13 mouse cellular contexts compared by ENCODE assay signal in the genomic region with DNA sequence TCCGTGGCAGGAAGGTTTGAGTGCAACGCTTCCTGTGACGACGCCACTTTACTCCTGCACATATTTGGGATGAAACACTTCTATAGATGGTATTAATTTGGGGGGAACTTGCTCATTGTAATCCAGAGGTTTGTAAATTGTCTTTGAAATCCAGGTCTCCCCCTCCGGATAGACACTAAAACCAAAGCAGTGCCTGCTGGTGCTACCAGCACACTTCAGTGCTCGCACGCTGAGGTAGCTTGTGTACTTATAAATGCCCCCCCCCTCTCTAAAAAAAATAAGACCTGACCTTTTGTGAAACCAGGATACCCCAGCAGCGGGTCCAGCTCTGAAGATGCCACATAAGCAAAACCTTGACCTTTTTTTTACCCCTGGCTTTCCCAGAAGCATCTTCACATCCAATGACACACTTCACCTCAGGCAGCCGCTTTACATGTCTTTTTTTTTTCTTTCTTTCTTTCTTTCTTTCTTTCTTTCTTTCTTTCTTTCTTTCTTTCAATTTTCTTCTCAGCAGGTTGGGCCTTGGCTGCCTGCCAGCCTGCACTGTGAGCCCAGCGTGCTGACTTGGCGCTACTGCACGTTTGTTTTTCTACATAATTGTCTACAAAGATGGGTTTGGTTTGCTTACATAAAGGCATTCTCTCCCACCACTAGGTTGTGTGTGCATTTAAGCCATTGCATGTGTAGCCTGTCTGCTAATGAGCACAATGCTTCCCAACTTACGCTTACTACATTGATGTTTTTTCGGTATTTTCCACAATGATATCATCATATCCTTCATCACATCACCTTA.
DNase-seq lines count a peak whose midpoint lies in the region; ATAC-seq and TF ChIP-seq lines count a peak whose summit lies in the region.
"Had no signal": no experiment of that assay in that cellular context is flagged by ENCODE, and none has a peak within 500 bp of the region (broad histone marks: within the 10 kb centered on the region; RNA-seq: fewer than 3 reads in every experiment).

No protein-coding gene starts in this region.

- no peak overlapping the region for H3K4me3 ChIP-seq in hindbrain, embryonic 11.5 days (ENCODE audit: low read depth, low read length)
- H3K4me3 ChIP-seq in hindbrain, embryonic 12.5 days = no peak overlapping the region
- H3K4me3 ChIP-seq in neural tube, embryonic 13.5 days = no peak overlapping the region
- H3K4me3 ChIP-seq in forebrain, embryonic 16.5 days (replicated peaks; ENCODE audit: low read length) = no peak overlapping the region
- H3K4me3 ChIP-seq in midbrain, postnatal 0 days (ENCODE audit: low read depth, low read length) = no peak overlapping the region
- no peak overlapping the region for H3K4me3 ChIP-seq in intestine, postnatal 0 days (ENCODE audit: low read depth, low read length)

- 76% methylated on average over 14 of the region's 14 CpGs for WGBS in hindbrain, embryonic 11.5 days
- WGBS in hindbrain, embryonic 12.5 days = 65% methylated on average over 14 of the region's 14 CpGs
- 65% methylated on average over 14 of the region's 14 CpGs for WGBS in neural tube, embryonic 13.5 days
- 39% methylated on average over 14 of the region's 14 CpGs for WGBS in forebrain, embryonic 16.5 days
- WGBS in midbrain, postnatal 0 days = 57% methylated on average over 14 of the region's 14 CpGs
- 74% methylated on average over 14 of the region's 14 CpGs for WGBS in intestine, postnatal 0 days

- intact Hi-C loops in heart, postnatal 14 days (cut with DNase I) = no loop called here

- no peak overlapping the region for H3K9ac ChIP-seq in hindbrain, embryonic 11.5 days (ENCODE audit: low read depth, low read length)
- H3K9ac ChIP-seq in hindbrain, embryonic 12.5 days = no peak overlapping the region
- no peak overlapping the region for H3K9ac ChIP-seq in neural tube, embryonic 13.5 days
- no peak overlapping the region for H3K9ac ChIP-seq in forebrain, embryonic 16.5 days (replicated peaks; ENCODE audit: low read depth, low read length)
- no peak overlapping the region for H3K9ac ChIP-seq in midbrain, postnatal 0 days (replicated peaks; ENCODE audit: low read length, poor library complexity, severe bottlenecking)
- no peak overlapping the region for H3K9ac ChIP-seq in intestine, postnatal 0 days (ENCODE audit: low read depth, low read length)

- no peak overlapping the region for H3K4me2 ChIP-seq in hindbrain, embryonic 11.5 days (replicated peaks; ENCODE audit: low read depth, low read length)
- H3K4me2 ChIP-seq in hindbrain, embryonic 12.5 days (replicated peaks) = no peak overlapping the region
- H3K4me2 ChIP-seq in neural tube, embryonic 13.5 days = no peak overlapping the region
- H3K4me2 ChIP-seq in forebrain, embryonic 16.5 days (ENCODE audit: low read length) = peak overlapping the region; percentile 11
- no peak overlapping the region for H3K4me2 ChIP-seq in midbrain, postnatal 0 days (ENCODE audit: low read depth, low read length, poor library complexity, severe bottlenecking)
- H3K4me2 ChIP-seq in intestine, postnatal 0 days (replicated peaks; ENCODE audit: low read depth) = no peak overlapping the region

- ATAC-seq in hindbrain, embryonic 11.5 days (ENCODE audit: low FRiP score) = peak; percentile 33; the same call in 1 of the 2 replicates
- ATAC-seq in hindbrain, embryonic 12.5 days (ENCODE audit: low FRiP score) = no peak
- 0 out of 2 replicates have a peak, but pooled peaks have one; percentile 27 for ATAC-seq in neural tube, embryonic 13.5 days (ENCODE audit: low read depth)
- peak; percentile 58 for ATAC-seq in forebrain, embryonic 16.5 days
- 0 out of 2 replicates have a peak, but pooled peaks have one; percentile 31 for ATAC-seq in midbrain, postnatal 0 days (ENCODE audit: low FRiP score)
- no peak for ATAC-seq in intestine, postnatal 0 days

- DNase-seq in hindbrain, embryonic 11.5 days (ENCODE audit: low spot score) = peak; percentile 11
- DNase-seq in neural tube, embryonic 10.5 days (ENCODE audit: extremely low spot score, low spot score) = no peak
- peak; percentile 59 for DNase-seq in midbrain, postnatal 0 days (ENCODE audit: low spot score)
- DNase-seq in heart, postnatal 14 days = no peak
- DNase-seq: cerebellum, adult 11 months; embryo, embryonic 11 days; kidney, adult 9 months; lung, postnatal 36 days; thymus, postnatal 36 days had no signal

- 0 out of 2 replicates have a peak, but pooled peaks have one; percentile 18 for TF ChIP-seq CTCF in midbrain, postnatal 0 days (IDR thresholded peaks at IDR 0.05)
- no peak for TF ChIP-seq CTCF in intestine, postnatal 0 days (IDR thresholded peaks at IDR 0.05; ENCODE audit: low read depth)

- H3K4me1 ChIP-seq in hindbrain, embryonic 11.5 days (replicated peaks; ENCODE audit: control insufficient read depth, insufficient read depth, low read length) = no peaks in the 10 kb centered on the region
- H3K4me1 ChIP-seq in hindbrain, embryonic 12.5 days = 0 out of 2 replicates have a peak, but pooled peaks cover 2% of the 10 kb centered on the region
- H3K4me1 ChIP-seq in neural tube, embryonic 13.5 days (replicated peaks) = peaks cover 8% of the 10 kb centered on the region; the same call in 1 of the 2 replicates
- H3K4me1 ChIP-seq in forebrain, embryonic 16.5 days (replicated peaks; ENCODE audit: control insufficient read depth, insufficient read depth, low read length) = peaks cover 3% of the 10 kb centered on the region
- no peaks in the 10 kb centered on the region for H3K4me1 ChIP-seq in midbrain, postnatal 0 days (ENCODE audit: insufficient read depth, low read length)
- H3K4me1 ChIP-seq in intestine, postnatal 0 days (replicated peaks; ENCODE audit: control insufficient read depth, insufficient read depth, low read length) = no peaks in the 10 kb centered on the region

- H3K9me3 ChIP-seq in hindbrain, embryonic 11.5 days (ENCODE audit: control insufficient read depth, low read length) = no peaks in the 10 kb centered on the region
- no peaks in the 10 kb centered on the region for H3K9me3 ChIP-seq in hindbrain, embryonic 12.5 days (replicated peaks)
- no peaks in the 10 kb centered on the region for H3K9me3 ChIP-seq in neural tube, embryonic 13.5 days
- no peaks in the 10 kb centered on the region for H3K9me3 ChIP-seq in forebrain, embryonic 16.5 days (ENCODE audit: control insufficient read depth, low read length)
- H3K9me3 ChIP-seq in midbrain, postnatal 0 days (ENCODE audit: low read length) = no peaks in the 10 kb centered on the region
- no peaks in the 10 kb centered on the region for H3K9me3 ChIP-seq in intestine, postnatal 0 days (ENCODE audit: control insufficient read depth)

- no peaks in the 10 kb centered on the region for H3K36me3 ChIP-seq in hindbrain, embryonic 11.5 days (ENCODE audit: control insufficient read depth, insufficient read depth, low read length)
- H3K36me3 ChIP-seq in hindbrain, embryonic 12.5 days = no peaks in the 10 kb centered on the region
- no peaks in the 10 kb centered on the region for H3K36me3 ChIP-seq in neural tube, embryonic 13.5 days
- no peaks in the 10 kb centered on the region for H3K36me3 ChIP-seq in forebrain, embryonic 16.5 days (ENCODE audit: control insufficient read depth, insufficient read depth)
- no peaks in the 10 kb centered on the region for H3K36me3 ChIP-seq in midbrain, postnatal 0 days (ENCODE audit: insufficient read depth, low read length)
- no peaks in the 10 kb centered on the region for H3K36me3 ChIP-seq in intestine, postnatal 0 days (ENCODE audit: control insufficient read depth, insufficient read depth)

- H3K27me3 ChIP-seq in hindbrain, embryonic 11.5 days (ENCODE audit: control insufficient read depth, insufficient read depth, low read length) = no peaks in the 10 kb centered on the region
- no peaks in the 10 kb centered on the region for H3K27me3 ChIP-seq in hindbrain, embryonic 12.5 days
- H3K27me3 ChIP-seq in neural tube, embryonic 13.5 days = no peaks in the 10 kb centered on the region
- H3K27me3 ChIP-seq in forebrain, embryonic 16.5 days (replicated peaks; ENCODE audit: control insufficient read depth, insufficient read depth, low read length) = no peaks in the 10 kb centered on the region
- no peaks in the 10 kb centered on the region for H3K27me3 ChIP-seq in midbrain, postnatal 0 days (ENCODE audit: insufficient read depth, low read length)
- no peaks in the 10 kb centered on the region for H3K27me3 ChIP-seq in intestine, postnatal 0 days (replicated peaks; ENCODE audit: control insufficient read depth, insufficient read depth, low read length)

- no peak overlapping the region for H3K27ac ChIP-seq in hindbrain, embryonic 11.5 days (ENCODE audit: low read depth, low read length)
- H3K27ac ChIP-seq in hindbrain, embryonic 12.5 days = no peak overlapping the region
- H3K27ac ChIP-seq in neural tube, embryonic 13.5 days (replicated peaks) = no peak overlapping the region
- no peak overlapping the region for H3K27ac ChIP-seq in forebrain, embryonic 16.5 days (ENCODE audit: low read length)
- no peak overlapping the region for H3K27ac ChIP-seq in midbrain, postnatal 0 days (ENCODE audit: low read depth, low read length)
- H3K27ac ChIP-seq in intestine, postnatal 0 days (ENCODE audit: low read depth, low read length) = no peak overlapping the region

Comparison
In these comparisons a context has a peak if more than half of its experiments do, and no peak if none do; other contexts are left out.
1. ATAC-seq: peak in hindbrain, embryonic 11.5 days (single experiment), neural tube, embryonic 13.5 days (single experiment), forebrain, embryonic 16.5 days (single experiment) and midbrain, postnatal 0 days (single experiment); none in hindbrain, embryonic 12.5 days (single experiment) and intestine, postnatal 0 days (single experiment).
2. DNase-seq: peak in hindbrain, embryonic 11.5 days (single experiment) and midbrain, postnatal 0 days (single experiment); none in neural tube, embryonic 10.5 days (single experiment) and heart, postnatal 14 days (0 of 2).